Mouse (Mus musculus) lung, postnatal 25 days (tissue): ENCODE measurements around the gene Slc2a12.
A peak's percentile ranks its signal among the peaks of the same experiment; 100 is the strongest.

Source experiments
- DNase-seq: peaks from one replicate; pipeline ENCODE4 v3.0.0; 2022; ENCODE audit warnings: low spot score

Slc2a12 gene

DNA sequence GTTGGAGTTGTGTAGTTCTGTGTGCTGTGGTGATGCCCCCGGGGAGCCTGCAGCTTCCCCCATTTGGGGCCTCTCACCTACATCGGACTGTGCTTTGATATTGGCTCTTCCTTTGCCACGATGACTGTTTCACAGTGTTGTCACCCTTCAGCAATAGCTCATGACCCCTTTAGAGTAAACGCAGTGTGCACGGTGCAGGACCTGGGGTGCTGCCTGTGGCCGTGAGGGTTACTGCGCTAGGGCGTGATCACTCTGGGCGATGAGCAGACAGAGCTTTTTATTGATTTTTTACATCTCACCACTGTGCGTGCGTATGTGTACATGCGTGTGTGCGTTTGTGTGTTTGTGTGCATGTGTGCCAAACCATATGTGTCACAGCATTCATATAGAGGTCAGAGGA is 23.7 kb downstream of the Slc2a12 start:
- no peak for DNase-seq

DNA sequence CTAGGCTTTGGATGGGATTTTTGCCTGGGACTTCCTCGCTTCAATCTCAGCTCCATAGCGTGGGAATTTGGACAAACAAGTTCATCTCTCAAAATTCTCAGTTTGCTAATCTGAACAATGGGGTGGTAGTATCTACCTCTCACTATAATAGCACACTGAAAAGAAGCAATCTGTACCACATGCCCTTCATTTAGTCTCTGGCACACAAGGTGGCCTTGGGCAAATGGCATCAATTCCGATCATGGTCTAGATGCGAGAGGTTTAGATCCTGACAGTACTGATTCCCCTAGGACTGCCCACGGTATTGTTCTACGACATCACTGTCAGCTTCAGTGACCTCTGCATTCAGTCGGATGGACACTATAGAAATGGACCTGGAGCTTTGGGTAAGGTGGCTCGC is 29.4 kb downstream of the Slc2a12 start:
- no peak for DNase-seq

DNA sequence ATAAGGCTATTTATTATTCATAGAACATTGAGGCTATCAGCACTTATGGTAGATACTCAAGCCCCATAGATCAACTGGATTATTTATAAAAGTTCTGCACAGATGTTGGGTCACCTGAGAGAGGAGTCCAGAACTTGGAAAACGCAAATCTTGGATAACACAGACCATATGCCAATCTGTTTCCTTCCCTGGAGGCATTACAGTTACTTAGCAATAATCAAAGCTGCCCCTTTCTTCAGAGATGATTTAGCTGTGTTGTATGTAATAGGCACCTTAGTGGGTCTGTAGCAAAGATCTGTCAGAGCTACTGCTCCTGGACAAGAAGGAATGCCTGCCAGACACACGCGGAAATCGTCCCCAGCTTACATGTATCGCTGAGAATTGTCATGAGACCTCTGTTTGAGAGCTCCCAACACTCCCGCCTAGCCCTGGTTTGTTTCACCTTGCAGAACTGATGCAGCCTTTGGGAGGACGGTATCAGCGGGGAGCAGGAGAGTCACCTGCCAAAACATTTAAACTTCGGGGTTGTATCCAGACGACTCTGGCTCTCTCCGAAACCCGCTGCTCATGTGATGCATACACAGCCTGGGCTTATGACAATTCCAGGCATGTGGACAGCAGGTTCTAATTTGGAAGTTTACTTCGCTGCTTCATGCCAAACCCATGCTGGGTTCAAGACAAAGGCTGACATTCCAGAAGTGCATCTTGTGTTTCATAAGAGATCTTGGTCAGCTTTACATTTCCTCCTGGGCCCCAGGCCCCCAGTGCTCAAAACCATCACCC is 31.2 kb downstream of the Slc2a12 start:
- no peak for DNase-seq

DNA sequence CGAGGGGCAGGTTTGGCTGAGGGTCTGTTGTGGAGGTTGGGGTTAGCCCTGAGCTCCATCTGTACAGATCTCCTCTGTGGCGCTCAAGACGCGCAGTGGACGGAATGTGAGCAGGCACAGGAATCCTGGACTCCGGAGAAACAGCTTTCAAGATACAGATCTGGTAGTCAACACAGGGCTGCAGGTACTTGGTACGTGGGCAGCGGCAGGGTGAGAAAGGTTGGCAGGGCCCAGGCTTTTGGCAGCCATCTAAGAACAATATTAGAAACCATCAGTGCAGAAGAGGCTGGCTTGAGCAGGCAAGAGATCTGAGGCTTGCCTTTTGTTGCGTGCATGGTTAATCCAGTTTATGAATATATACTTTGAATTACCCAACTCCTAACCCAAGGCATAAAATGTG is 51.4 kb downstream of the Slc2a12 start:
- DNase-seq: no peak

DNA sequence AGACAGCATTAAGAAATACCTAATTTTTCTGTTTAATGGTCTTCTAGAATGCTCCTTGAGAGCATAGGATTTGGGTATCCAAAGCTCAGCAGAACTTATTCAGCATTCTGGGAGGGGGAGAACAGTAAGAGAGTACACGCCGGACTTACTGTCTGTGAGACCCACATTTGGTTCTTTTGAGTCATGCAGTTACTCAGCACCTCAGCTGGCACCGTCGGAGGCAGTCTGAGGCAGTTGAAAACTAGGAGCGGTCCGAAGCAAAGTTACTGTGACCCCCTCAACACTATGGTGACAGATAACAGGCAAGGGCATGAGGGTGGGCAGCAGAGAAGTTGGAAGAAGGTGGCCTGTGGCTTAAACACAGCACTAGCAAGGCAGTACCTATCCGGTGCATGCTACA is 52.1 kb downstream of the Slc2a12 start:
- no peak for DNase-seq

DNA sequence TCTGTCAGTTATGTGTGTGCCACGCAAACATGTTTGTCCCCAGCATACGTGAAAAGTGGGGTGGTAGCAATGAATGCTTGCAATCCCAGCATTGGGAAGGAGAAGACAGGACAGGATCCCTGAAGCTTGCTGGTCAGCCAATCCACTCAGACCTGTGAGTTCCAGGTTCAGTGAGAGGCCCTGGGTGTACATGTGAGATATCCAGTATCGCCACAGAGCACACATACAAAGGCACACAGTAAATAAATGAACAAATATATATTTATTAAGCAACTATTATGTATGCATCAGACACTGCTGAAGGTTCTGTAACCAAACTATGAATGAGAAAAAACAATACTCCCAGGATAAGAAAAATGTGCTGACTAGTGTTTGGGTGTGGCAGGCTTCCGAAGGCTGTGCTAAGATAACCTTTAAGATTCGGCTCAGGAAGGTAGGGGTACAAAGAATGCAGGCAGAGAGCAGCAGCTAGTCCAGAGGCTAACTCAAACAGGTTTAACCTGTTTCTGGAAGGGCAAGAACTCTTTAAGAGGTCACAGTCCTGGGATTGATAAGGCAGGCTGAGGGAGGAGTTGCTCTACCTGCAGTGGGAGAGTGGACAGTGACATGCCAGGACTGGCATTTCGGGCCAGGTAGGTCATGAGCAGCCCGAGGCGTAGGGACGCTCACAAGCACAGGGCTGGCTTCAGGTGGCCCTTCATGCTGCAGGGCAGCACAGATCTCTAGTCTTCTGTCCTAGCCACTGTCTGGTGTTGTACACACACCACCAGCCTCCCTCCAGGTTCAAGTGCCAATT is 53.5 kb downstream of the Slc2a12 start:
- peak; percentile 50 for DNase-seq

DNA sequence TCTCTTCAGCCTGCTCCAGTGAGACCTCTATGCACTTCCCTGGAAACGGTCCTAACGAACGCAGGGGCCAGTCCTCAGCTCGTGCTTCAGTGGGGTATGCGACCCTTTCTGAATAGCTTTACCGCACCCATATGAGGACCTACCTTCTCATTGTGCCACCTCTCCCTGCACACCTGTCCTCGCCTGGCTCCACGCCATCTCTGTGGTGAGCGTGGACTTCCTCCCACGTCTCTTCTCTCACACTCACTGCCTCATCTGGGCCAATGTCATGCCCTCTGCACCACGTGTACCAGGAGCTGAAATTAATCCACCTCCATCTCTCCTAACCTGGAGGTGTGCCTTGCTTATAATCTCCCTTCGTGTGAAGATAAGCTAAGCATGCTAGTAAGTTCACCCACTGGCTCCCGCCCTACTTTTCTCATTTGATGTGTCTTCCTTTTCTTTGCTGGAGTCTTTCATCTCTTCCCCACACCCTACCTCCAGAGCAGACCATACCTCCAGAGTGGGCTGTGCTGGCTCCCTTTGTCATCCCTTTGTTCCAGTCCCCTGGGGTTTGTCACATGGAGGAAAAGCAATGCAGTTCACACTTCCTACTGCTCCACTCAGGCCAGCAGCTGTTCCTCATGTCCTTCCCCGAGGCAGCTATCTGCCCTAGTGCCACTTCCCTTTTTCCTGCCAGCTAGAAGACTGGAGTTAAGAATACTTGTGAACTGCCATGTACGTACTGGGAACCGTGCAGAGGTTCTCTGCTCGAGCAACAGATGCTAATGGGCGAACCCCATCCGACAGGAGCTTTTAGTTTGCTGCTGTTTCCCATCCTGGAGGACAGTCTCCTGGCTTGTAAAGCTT is 54.9 kb downstream of the Slc2a12 start:
- DNase-seq: no peak

DNA sequence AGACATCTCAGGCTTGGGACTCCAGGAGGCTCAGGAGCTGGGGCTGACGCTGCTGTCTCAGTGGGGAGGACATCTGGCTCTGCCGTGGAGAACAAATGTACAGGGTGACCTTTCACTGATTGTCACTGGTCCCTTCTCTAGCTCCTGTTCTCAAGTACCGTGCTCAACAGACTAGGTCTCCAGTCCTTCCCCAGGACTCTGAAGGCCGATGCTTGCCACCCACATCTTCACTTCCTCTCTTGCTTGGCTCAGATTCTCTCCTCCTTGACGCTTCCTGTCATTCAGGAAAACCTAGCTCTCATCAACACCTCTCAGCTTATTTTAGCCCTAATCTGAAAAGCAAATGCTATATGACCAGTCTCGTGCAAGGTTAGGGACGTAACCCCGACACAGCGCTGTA is 56.0 kb downstream of the Slc2a12 start:
- DNase-seq: no peak

DNA sequence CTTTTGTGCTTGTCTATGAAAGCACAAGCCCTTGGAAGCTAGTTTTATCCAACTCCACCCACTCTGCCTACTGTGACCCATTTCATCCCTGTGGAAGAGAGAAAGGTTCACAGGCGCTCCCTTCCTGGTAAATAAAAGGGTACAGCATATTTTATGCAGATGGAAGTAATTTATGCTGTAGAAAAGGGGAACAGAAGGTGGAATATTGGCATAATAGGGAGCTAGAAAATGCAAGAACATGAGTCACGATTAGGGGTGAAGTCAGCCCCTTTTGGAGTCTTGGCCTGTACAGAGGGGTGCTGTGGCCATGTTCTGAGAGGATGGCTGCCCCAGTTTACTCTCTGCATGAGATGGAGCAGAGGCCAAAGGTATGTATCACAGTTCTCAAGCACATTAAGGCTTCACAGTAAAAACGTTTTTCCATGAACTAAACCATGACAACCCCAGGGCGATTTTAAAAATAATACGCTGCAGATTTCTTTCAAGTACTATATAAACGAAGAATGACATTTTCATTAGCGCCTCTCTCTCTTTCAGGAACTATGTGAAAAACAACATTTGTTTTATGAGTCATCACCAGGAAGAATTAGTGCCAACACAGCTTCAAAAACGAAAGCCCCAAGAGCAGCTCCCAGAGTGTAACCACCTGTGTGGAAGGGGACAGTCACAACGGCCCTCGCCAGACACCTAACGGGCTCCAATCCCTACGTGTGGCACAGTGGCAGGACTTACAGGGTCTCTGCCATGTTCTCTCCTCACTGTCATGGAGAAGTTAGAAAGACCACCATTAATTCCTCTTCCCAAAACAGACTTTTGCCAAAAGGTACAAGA is 56.9 kb downstream of the Slc2a12 start:
- DNase-seq: no peak

DNA sequence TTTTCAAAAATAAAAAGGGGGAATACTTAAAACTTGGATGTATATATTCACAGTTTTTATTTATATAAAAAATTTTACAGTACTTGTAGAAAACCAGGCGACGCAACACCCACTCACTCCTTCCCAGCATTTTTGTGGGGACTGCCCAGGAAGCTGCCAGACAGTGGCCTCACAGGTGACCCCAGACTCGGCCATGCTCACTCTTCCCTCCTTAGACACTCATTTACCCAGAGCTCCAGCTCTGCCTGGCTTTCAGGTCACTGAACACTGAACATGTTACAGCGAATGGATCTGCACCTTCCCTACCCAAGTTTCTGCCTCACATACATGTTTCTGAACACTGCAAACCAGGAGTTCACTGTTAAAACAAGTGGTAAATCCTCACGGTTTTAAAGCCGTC is 59.0 kb downstream of the Slc2a12 start:
- DNase-seq: no peak

DNA sequence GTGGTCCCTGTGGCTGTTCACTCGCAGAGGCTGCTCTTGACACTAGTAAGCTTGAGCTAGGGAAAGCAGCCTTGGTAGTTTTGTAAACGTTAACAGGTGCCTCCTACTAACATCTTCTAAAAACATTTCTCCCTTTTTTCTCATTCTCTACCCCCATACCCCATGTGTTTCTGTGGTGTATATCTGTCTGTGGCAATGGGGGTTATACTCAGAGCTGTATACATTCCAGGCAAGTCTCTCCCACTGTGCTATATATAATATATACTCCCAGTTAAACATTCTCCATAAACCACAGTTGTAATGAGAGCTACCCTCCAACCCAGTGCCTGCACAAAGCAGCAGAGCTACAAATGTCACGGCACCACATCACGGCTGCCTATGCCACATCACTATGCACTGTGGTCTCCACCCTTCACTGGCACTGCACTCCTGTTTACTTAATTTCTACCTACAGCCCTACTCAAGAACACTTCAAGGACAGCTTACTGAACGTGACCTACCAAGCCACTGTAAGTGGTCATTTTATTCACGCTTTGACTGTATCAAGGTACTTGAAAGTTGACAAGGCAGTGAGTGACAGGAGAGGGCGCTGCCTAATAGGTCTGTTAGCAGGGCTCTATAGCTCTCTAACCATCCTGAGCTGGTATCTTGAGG is 63.5 kb downstream of the Slc2a12 start:
- peak; percentile 34 for DNase-seq

DNA sequence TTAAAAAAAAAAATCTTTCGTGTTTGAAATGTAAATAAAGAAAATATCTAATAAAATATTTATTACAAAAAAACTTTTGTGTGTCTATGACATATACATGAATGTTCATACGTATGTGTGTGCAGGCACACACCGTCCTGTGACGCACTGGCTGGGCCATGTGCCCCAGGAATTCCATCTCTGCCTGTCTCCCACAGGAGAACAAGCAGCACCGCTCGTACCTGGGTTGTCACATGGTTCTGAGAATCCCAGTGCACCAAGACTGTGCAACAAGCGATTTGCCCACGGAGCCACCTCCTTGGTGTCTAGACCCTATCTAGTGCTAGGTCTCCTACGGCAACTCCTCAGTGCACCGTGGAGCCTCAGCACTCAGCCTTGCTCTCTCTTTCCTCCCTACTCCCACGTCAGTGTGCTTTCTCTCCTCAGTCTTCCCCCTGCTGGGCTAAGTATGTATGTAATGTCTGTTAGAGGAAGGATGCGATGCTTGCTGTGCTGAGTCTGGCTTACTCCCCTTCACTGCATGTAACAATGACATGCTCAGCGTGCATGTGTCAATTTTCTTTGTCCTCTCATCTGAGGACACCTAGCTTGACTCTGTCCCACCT is 65.5 kb downstream of the Slc2a12 start:
- DNase-seq: no peak

DNA sequence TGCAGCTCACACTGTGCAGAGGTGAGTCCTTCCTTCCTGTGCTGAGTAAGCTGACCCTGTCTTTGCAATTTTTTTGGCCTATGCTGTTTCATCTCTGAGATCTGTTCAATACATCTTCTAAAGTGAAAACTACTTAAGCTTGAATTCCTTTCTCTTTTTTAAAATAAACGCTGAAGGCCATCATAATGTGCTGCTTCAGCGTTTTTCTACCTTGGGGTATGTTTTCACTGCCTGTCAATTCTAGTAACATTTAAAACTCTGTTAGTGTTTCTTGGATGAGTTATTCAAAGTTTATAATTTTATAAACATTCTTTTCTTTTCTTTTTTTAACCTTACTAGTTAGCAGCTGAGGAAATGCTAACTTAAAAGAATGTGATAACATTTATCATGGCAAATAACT is 68.1 kb downstream of the Slc2a12 start:
- no peak for DNase-seq

DNA sequence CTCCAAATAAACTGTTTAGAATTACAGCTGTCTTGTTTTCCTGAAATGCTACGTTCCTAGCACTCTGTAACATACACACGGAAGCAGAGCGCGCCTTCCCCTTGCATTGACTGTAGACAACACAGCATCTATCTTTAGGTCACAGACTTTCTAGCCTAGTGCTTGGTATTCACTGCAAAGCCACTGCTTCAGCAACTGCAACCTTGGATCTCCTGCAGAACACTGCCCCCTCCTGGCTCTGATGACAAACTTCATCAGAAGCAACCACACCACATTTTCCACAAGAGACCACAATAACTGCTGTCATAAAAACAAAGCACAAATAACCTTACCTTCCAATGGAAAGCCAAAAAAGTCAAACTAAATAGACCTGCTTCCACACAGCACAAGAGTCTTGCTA is 69.7 kb downstream of the Slc2a12 start:
- peak; percentile 59 for DNase-seq

DNA sequence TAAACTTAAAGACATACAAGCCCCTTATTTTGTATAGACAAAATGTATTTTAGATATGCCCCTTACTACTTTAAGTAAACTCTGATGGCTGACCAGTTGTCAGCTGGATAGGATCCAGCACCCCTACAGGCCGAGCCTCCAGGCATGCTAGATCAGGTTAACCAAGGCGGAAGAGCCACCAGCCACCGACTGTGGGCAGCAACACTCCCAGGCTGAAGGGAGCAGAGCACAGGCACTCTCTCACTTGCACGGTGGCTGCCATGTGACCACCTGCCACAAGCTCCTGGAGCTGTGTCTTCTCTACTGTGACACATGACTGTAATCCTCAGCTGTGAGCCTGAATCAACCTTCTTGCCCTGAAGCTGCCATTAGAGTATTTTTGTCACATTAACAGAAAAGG is 73.7 kb downstream of the Slc2a12 start:
- no peak for DNase-seq

DNA sequence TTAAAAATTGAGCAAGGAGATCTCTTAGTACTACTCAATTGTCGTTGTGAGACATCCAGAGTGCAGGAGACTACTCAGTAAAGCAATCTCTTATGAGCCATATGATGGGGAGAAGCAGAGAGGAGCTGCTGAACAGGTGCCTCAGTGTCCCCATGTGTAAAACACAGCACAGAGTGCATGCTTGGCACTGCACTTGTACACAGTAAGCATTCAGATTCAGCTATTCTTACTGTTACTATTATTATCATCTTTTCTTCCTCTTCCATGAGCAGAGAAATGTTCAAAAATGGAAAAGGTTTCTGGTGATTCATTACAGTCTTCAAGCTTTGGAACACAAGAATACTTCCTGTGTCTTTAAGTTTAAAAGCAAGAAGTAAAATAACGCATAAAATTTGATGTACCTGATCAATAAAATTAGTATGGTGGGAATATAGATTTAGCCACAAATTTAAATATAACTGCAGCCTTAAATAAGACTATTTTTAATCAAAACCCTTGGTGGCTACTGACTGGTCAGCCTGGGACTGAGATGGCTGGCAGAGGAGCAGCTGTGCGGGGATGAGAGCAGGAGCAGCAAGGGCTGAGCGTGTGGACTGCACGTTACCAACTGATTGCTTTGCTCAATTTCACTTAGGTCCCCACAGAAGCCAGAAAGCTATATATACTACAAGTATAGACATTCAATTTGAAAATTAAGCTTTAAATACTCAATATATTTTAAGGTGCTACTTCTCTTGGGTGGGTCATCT is 76.1 kb downstream of the Slc2a12 start:
- DNase-seq: no peak

DNA sequence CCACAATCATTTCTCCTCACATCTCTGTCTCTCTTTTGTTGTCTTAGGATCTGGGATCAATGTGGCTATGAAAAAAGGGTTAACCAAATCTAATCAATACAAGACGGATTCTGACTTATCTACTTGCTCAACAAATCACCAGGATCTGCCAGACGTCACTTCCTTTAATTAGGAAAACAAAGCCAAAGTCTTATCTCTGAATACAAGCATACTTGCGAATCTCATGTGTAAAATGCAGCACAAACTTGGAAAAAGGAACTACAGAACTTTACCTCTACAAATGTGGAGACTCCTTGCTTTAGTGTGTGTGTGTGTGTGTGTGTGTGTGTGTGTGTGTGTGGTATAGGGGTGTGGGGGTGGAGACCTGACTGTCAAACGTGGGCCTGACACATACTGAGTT is 80.4 kb downstream of the Slc2a12 start:
- DNase-seq: no peak

DNA sequence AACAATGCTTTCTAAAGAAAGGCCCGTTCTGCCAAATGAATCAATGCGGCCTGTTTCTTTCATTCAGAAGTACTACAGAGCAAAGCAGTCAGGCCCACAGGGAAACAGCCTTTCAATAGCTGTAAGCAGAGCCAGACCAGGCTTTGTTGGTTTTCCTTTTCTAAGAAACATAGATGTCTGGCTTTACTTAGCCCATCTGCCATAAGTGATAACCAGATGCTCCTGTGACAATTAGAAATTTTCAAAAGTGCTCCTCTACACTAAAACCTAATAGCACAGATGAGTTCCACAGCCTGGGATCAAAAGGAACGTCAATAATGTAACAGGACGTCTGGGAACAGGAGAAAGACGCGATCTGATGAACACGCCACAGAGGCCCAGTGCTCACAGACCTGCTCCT is 81.5 kb downstream of the Slc2a12 start:
- DNase-seq: no peak

DNA sequence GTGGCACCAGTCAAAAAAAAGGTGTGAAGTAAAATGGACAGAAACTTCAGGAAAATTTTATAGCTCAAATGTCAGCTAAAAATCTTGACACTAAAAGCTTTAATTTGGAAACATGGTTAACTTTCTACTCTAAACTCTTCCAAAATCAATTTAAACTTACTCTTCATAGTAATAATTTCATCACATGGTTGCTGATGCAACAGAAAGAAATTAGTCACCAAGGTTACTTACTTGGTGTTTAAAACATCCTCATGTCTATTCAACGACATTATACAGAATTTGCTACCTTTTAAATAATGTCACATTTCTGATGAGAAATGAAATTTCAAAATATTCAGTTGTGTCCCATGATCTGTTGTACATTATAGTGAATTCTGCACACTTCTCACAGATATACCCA is 83.4 kb downstream of the Slc2a12 start:
- DNase-seq: no peak
